Mouse (Mus musculus) limb, embryonic 11.5 days (tissue): ENCODE measurements at regions not wholly inside any gene's neighbourhood (a gene's known extent, or its start where the extent isn't known, plus 50 kb on each side); places are given as distances from the start of the nearest gene placed in this dataset.

Experiments
- ATAC-seq: fragments of 200-750 bp; cut with Nextera tagmentation; 2 replicates; pipeline ENCODE4 v1.8.0; 2017; ENCODE audit warnings: low read depth; ENCODE audit not compliant: insufficient number of reproducible peaks, low FRiP score, low TSS enrichment
- DNase-seq: peaks from one replicate; pipeline ENCODE4 v3.0.0-alpha.2; 2015; ENCODE audit warnings: low spot score
- H3K27ac ChIP-seq: fragments of 300-500 bp; sonication (generic); replicated peaks from 2 replicates; pipeline ENCODE4 v1.5.1; 2014; ENCODE audit warnings: low read depth, mild to moderate bottlenecking, low read length
- H3K27me3 ChIP-seq: fragments of 300-500 bp; sonication (generic); 2 replicates; pipeline ENCODE4 v1.6.1; 2014; ENCODE audit warnings: mild to moderate bottlenecking, low read length, mixed read lengths; ENCODE audit not compliant: control insufficient read depth, insufficient read depth
- H3K36me3 ChIP-seq: fragments of 300-500 bp; sonication (generic); 2 replicates; pipeline ENCODE4 v1.6.1; 2014; ENCODE audit warnings: mild to moderate bottlenecking, low read length, moderate library complexity, mixed read lengths; ENCODE audit not compliant: control insufficient read depth, insufficient read depth
- H3K4me1 ChIP-seq: fragments of 300-500 bp; sonication (generic); 2 replicates; pipeline ENCODE4 v1.6.1; 2014; ENCODE audit warnings: low read length, mixed read lengths; ENCODE audit not compliant: control insufficient read depth, insufficient read depth
- H3K4me2 ChIP-seq: fragments of 300-500 bp; sonication (generic); 2 replicates; pipeline ENCODE4 v1.6.1; 2014; ENCODE audit warnings: low read depth, mild to moderate bottlenecking, moderate library complexity; ENCODE audit not compliant: severe bottlenecking
- H3K4me3 ChIP-seq: fragments of 300-500 bp; sonication (generic); 2 replicates; pipeline ENCODE4 v1.5.1; 2014; ENCODE audit warnings: low read depth, low read length
- H3K9ac ChIP-seq: fragments of 300-500 bp; sonication (generic); 2 replicates; pipeline ENCODE4 v1.6.1; 2014; ENCODE audit warnings: mild to moderate bottlenecking, low read length
- H3K9me3 ChIP-seq: fragments of 300-500 bp; sonication (generic); 2 replicates; pipeline ENCODE4 v1.6.1; 2016; ENCODE audit warnings: low read length; ENCODE audit not compliant: control insufficient read depth
- WGBS: fragments of 180-500 bp; shearing (Covaris S2); extraction: QIAGEN DNeasy Blood & Tissue Kit; methylation state at CpG from one replicate; pipeline ENCODE4 v1.1.7; 2014; 5-methylcytosine and 5-hydroxymethylcytosine counted together

DNA sequence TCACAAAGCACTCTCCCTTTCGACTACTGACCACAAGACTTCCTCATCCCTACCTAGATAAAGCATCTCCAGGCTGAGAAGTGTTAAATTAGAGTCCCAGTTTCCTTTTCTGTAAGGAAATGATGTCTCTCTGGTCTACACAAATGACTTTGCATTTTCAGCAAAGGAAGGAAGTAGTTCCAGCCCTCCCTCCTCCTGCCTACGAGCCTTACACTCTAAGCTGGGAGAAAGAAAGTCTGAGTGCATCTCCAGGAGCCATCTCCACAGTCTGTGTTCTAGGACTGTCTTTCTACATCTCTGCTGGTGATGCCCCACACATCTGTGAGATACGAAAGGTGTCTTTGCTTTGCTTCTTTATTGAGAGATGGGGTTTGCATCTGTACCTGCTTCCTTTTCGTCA, 251.1 kb upstream of the Prickle1 start:
- no peaks in the 10 kb centered on the region for H3K4me1 ChIP-seq
- WGBS = 86% methylated on average over 4 of the region's 4 CpGs
- H3K27me3 ChIP-seq = no peaks in the 10 kb centered on the region
- H3K4me3 ChIP-seq = no peak overlapping the region
- H3K27ac ChIP-seq = no peak overlapping the region
- no peaks in the 10 kb centered on the region for H3K9me3 ChIP-seq
- no peaks in the 10 kb centered on the region for H3K36me3 ChIP-seq
- no peak overlapping the region for H3K4me2 ChIP-seq
- ATAC-seq = no peak
- no peak for DNase-seq
- H3K9ac ChIP-seq = no peak overlapping the region

DNA sequence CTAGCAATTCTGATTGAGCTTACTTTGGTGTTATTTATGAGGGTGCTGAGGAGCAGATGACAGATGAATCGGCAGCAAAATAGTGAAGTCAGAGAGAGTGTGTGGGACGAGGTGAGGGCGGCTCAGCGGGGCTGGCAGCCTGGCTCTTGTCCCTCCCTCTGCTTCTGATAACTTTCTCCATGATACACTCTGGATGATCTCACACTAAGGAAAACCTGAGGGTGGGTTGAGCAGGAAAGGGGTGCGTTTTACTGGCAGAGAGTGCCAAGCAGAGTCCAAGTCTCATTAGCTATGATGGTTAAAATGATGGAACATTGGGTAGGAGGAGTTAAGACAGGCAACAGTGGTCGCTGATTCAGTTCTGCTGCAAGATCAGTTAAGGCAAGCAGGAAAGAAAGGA, 250.1 kb upstream of the Prickle1 start:
- H3K9ac ChIP-seq = no peak overlapping the region
- H3K9me3 ChIP-seq = no peaks in the 10 kb centered on the region
- H3K4me3 ChIP-seq = no peak overlapping the region
- no peak overlapping the region for H3K4me2 ChIP-seq
- H3K4me1 ChIP-seq = no peaks in the 10 kb centered on the region
- WGBS = 59% methylated on average over 6 of the region's 6 CpGs
- H3K27ac ChIP-seq = no peak overlapping the region
- no peaks in the 10 kb centered on the region for H3K27me3 ChIP-seq
- DNase-seq (no peak), ATAC-seq (no peak)
- H3K36me3 ChIP-seq = no peaks in the 10 kb centered on the region

DNA sequence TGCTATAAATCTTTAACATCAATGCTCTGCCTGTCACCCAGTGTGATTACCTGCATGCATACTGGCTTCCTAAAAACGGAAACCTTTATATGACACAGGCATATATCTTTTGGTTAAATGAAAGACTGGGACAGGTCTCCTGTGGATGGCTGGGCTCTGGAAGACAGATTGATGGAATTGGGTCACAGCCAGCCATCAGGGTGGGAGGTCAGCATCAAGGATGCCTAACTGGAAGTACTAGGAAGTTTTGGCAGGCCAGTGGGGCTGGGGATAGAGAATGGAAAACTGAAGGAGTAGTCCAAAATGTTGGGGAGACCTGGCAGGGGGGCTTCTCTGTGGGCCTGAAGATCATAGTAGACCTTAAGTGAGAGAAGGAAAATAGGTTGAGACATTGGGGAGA, 237.3 kb upstream of the Prickle1 start:
- no peak for DNase-seq
- ATAC-seq = no peak
- no peaks in the 10 kb centered on the region for H3K9me3 ChIP-seq
- H3K27ac ChIP-seq = no peak overlapping the region
- no peaks in the 10 kb centered on the region for H3K4me1 ChIP-seq
- no peaks in the 10 kb centered on the region for H3K27me3 ChIP-seq
- no peak overlapping the region for H3K9ac ChIP-seq
- no peak overlapping the region for H3K4me2 ChIP-seq
- 29% methylated on average over 1 of the region's 1 CpGs for WGBS
- H3K4me3 ChIP-seq = no peak overlapping the region
- H3K36me3 ChIP-seq = no peaks in the 10 kb centered on the region

DNA sequence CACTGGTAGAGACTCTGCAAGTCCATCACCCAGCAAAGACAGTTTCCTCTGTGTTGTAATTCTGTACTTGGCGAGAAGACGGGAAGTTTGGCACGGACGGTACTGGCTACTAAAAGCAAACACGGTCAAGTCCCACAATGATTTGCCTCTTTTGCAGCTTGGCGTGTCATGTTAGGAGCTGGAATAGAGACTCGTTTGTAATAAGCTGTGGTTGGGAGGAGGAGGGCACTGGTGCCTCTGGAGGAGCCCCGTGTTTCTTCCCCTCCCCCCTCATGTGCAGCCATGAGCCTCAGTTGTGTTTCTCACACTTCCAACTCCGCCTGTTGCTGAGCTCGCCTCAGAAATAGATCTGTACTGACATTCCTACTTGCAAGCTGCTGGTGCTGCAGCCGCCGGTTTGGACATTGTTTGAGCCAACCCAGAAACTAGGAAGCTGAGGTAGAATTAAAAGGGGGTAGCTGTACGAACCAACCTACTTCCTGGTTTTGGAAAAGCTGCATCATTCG, 236.8 kb upstream of the Prickle1 start:
- Histone ChIP-seq H3K9me3 (no peaks in the 10 kb centered on the region), H3K9ac (no peak overlapping the region), H3K27me3 (no peaks in the 10 kb centered on the region), H3K4me3 (no peak overlapping the region), H3K36me3 (no peaks in the 10 kb centered on the region), H3K4me1 (no peaks in the 10 kb centered on the region), H3K27ac (no peak overlapping the region), H3K4me2 (no peak overlapping the region)
- ATAC-seq = no peak
- WGBS = 74% methylated on average over 14 of the region's 14 CpGs
- no peak for DNase-seq

DNA sequence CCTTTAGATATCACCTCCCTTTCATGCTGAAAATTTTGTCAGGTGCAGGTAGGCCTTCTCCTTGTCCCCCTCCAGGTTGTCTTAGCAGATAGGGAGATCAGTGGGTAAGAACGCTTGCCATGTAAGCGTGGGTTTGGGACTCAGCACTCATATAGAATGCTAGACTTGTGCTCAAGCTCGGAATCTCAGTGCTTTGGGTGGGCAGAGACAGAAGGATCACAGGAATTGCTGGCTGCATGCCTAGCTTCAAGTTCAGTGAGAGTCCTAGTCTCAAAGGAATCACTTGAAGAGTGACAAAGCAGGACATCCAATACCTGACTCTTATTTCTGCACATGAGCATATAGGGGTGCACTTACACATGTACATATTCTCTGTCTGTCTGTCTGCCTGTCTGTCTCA, 235.5 kb upstream of the Prickle1 start:
- DNase-seq (no peak), ATAC-seq (no peak)
- H3K4me2 ChIP-seq = no peak overlapping the region
- 89% methylated on average over 3 of the region's 3 CpGs for WGBS
- no peaks in the 10 kb centered on the region for H3K36me3 ChIP-seq
- H3K4me3 ChIP-seq = no peak overlapping the region
- no peak overlapping the region for H3K9ac ChIP-seq
- H3K4me1 ChIP-seq = no peaks in the 10 kb centered on the region
- H3K27ac ChIP-seq = no peak overlapping the region
- no peaks in the 10 kb centered on the region for H3K27me3 ChIP-seq
- no peaks in the 10 kb centered on the region for H3K9me3 ChIP-seq

DNA sequence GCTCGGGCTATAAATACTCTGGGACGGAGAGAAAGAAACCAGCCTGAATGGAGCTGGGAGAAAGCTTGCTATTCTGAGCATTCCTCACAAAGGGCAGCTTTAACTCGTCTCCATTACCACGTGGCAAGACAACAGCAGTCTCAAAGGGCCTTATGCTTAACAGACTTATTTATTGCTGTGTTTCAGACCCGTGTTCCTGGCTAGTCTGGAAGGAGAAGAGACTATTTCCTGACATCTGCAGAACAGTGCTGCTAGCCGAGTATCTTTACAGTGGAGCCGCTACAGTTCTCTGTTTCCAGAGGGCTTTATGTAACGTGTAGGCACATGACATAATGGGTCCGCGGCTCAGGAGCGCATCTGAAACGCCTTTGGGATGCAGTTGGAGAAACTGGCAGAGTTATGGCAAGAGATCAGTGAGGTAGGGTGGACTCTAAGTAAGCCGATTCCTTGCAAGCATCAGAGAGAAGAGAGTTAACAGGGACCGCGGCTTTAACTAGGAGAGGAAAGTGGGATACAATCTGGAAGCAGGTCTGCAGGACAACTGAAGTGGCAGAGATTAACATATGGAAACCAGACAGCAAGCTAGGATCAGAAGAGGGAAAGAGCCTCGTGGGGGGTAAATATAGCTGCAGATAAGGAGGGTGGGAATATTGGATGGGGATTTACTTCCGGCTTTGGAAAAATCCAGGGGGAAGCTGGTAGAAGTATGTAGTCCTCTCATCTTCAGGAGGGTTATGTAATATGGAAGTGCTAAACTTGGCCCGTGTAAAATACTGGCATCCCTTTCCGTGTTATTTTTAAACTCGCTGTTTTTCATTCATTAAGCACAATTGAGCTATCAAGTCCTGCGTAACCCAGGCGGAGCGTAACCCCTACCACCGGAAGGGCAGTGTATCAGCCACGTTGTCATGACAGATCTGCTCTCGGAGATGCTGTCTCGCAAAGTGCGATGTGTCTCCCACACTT, 229.3 kb upstream of the Prickle1 start:
- Histone ChIP-seq H3K4me3 (no peak overlapping the region), H3K4me1 (peaks cover 17% of the 10 kb centered on the region), H3K4me2 (peak overlapping the region; percentile 8; the same call in 1 of the 2 replicates), H3K9me3 (no peaks in the 10 kb centered on the region), H3K9ac (no peak overlapping the region), H3K27ac (no peak overlapping the region), H3K27me3 (no peaks in the 10 kb centered on the region), H3K36me3 (no peaks in the 10 kb centered on the region)
- 53% methylated on average over 28 of the region's 28 CpGs for WGBS
- ATAC-seq (no peak), DNase-seq (peak; percentile 42)

DNA sequence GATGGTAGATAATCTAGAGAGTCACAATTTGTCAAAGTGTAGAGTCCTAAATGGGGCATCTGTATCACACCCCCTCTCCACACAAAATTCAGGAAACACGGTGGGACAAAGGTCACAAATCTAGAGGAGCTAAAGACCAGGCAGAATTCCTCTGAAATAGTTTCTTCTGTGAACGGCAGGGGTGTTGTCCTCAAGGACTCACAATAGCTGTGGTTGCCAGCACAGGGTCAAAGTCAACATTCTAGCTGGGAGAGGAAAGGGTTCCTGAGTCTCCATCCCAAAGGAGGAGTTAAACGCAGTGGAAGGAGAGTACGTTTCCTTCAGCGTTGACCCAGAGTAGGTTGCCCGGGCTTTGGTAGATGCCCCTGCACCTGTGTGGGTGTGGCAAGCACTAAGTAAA, 225.5 kb upstream of the Prickle1 start:
- 80% methylated on average over 6 of the region's 6 CpGs for WGBS
- H3K27me3 ChIP-seq = no peaks in the 10 kb centered on the region
- no peak overlapping the region for H3K9ac ChIP-seq
- no peak for DNase-seq
- ATAC-seq = no peak
- H3K9me3 ChIP-seq = no peaks in the 10 kb centered on the region
- H3K4me2 ChIP-seq = no peak overlapping the region
- no peak overlapping the region for H3K27ac ChIP-seq
- peaks cover 17% of the 10 kb centered on the region for H3K4me1 ChIP-seq
- no peak overlapping the region for H3K4me3 ChIP-seq
- H3K36me3 ChIP-seq = no peaks in the 10 kb centered on the region

DNA sequence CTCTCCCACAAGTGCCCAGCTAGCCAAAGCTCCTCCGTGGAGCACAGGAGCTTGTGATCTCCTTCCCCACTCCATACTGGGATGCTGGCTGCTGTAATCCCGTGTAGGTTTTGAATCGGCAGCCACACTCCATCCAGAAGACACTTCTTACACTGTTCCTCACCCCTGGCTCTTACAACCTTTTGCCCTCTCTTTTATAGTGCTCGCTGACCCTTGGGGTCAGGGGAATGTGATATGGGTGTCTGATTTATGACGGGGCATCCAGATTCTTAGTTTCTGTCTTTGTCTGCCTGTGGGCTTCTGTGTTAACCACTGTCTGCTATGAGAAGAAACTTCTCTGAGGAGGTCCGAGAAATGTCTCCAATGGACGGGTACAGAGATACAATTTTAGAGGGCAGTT, 216.3 kb upstream of the Prickle1 start:
- H3K9me3 ChIP-seq = no peaks in the 10 kb centered on the region
- no peak overlapping the region for H3K9ac ChIP-seq
- 33% methylated on average over 7 of the region's 7 CpGs for WGBS
- no peak overlapping the region for H3K4me2 ChIP-seq
- ATAC-seq (no peak), DNase-seq (no peak)
- no peak overlapping the region for H3K4me3 ChIP-seq
- no peak overlapping the region for H3K27ac ChIP-seq
- no peaks in the 10 kb centered on the region for H3K4me1 ChIP-seq
- H3K36me3 ChIP-seq = no peaks in the 10 kb centered on the region
- no peaks in the 10 kb centered on the region for H3K27me3 ChIP-seq
